Mouse (Mus musculus) forebrain, embryonic 11.5 days (tissue): Measurements from ENCODE around the gene Limch1. TPM values are rescaled to one million over a fixed set of nuclear protein-coding genes. Genes with fewer than 3 reads are reported as not detected.

Experiments
- ATAC-seq: fragments of 200-750 bp; cut with Nextera tagmentation; replicated peaks from 2 replicates; pipeline ENCODE4 v1.8.0; 2017; ENCODE audit warnings: moderate TSS enrichment; ENCODE audit not compliant: low FRiP score
- DNase-seq: peaks from one replicate; pipeline ENCODE4 v3.0.0-alpha.2; 2017; ENCODE audit warnings: low spot score
- H3K27ac ChIP-seq: fragments of 300-500 bp; sonication (generic); 2 replicates; pipeline ENCODE4 v1.5.1; 2014; ENCODE audit warnings: low read depth, low read length
- H3K27me3 ChIP-seq: fragments of 300-500 bp; sonication (generic); 2 replicates; pipeline ENCODE4 v1.6.1; 2014; ENCODE audit warnings: mild to moderate bottlenecking, low read length, mixed read lengths; ENCODE audit not compliant: control insufficient read depth, insufficient read depth
- H3K36me3 ChIP-seq: fragments of 300-500 bp; sonication (generic); 2 replicates; pipeline ENCODE4 v1.6.1; 2014; ENCODE audit warnings: mild to moderate bottlenecking, low read length, moderate library complexity, mixed read lengths; ENCODE audit not compliant: control insufficient read depth, insufficient read depth
- H3K4me1 ChIP-seq: fragments of 300-500 bp; sonication (generic); replicated peaks from 2 replicates; pipeline ENCODE4 v1.6.1; 2014; ENCODE audit warnings: low read length, mixed read lengths; ENCODE audit not compliant: control insufficient read depth, insufficient read depth
- H3K4me2 ChIP-seq: fragments of 300-500 bp; sonication (generic); 2 replicates; pipeline ENCODE4 v1.6.1; 2014; ENCODE audit warnings: low read depth, mild to moderate bottlenecking, low read length, moderate library complexity, mixed read lengths; ENCODE audit not compliant: severe bottlenecking
- H3K4me3 ChIP-seq: fragments of 300-500 bp; sonication (generic); 2 replicates; pipeline ENCODE4 v1.5.1; 2014; ENCODE audit warnings: low read depth, low read length
- H3K9ac ChIP-seq: fragments of 300-500 bp; sonication (generic); 2 replicates; pipeline ENCODE4 v1.6.1; 2014; ENCODE audit warnings: low read length
- H3K9me3 ChIP-seq: fragments of 300-500 bp; sonication (generic); 2 replicates; pipeline ENCODE4 v1.6.1; 2016; ENCODE audit warnings: low read length, mixed read lengths; ENCODE audit not compliant: control insufficient read depth
- WGBS: fragments of 180-500 bp; shearing (Covaris S2); extraction: QIAGEN DNeasy Blood & Tissue Kit; methylation state at CpG from one replicate; pipeline ENCODE4 v1.1.7; 2014; 5-methylcytosine and 5-hydroxymethylcytosine counted together
- polyA plus RNA-seq: library from polyadenylated mRNA; unstranded; fragments of >200 nt; fragmentation: Nextera tagmentation; extraction: Ambion mirVana; gene quantifications from 2 replicates; pipeline ENCODE4 v1.2.1, GENCODE M21; 2014

Gene Limch1
- polyA plus RNA-seq, 1 experiment from 2014 or later, result 41.7 TPM

- no peak for ATAC-seq
- peak; percentile 2 for DNase-seq
- H3K4me2 ChIP-seq, result no peak overlapping the region
- H3K4me3 ChIP-seq, result no peak overlapping the region
- H3K36me3 ChIP-seq, result no peaks in the 10 kb centered on the region
- H3K9me3 ChIP-seq, result no peaks in the 10 kb centered on the region
- H3K27me3 ChIP-seq, result peaks cover 9% of the 10 kb centered on the region; the same call in 1 of the 2 replicates
- H3K4me1 ChIP-seq, result peaks cover 16% of the 10 kb centered on the region; the same call in 1 of the 2 replicates
- H3K27ac ChIP-seq, result no peak overlapping the region
- H3K9ac ChIP-seq, result no peak overlapping the region
- WGBS, result 75% methylated on average over 7 of the region's 7 CpGs
Observed at GRCm38 (mm10) chr5:66750641-66751040, 5.0 kb downstream of the Limch1 start.

DNA sequence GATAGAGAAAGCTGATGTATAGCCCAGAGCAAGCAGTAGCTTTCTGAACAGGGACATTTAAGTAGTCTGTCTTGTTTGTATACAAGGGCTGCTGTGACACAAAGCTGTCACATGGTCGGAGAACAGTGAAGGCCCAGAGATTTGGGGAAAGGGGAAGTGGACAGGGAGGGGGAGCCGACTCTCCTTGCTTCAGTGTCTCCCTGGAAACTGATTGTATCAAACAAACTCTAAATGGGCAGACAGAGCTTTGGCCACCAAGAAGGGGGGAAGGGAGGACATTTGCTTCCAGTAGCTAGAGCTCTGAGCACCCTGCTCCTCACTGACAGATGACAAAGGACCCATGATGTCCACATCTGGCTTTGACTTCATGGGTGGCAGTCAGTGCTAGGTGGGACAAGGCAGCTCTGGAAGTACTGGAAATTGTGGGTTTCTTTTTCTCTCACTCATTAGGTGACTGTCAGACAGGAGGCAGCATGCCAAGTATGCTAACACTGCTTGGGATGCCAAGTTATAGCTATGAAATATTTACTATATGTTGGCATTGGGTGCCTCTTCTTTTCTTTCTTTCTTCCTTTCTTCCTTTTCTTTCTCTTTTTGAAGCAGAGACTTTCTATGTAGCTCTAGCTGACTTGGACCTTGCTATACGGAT, 5.8 kb downstream of the Limch1 start:
- peak; percentile 34 for DNase-seq
- Histone ChIP-seq H3K4me2 (no peak overlapping the region), H3K9me3 (no peaks in the 10 kb centered on the region), H3K27ac (no peak overlapping the region), H3K4me3 (no peak overlapping the region), H3K36me3 (no peaks in the 10 kb centered on the region), H3K27me3 (peaks cover 9% of the 10 kb centered on the region; the same call in 1 of the 2 replicates), H3K9ac (no peak overlapping the region), H3K4me1 (peaks cover 13% of the 10 kb centered on the region; the same call in 1 of the 2 replicates)
- ATAC-seq, result no peak
- WGBS, result 49% methylated on average over 3 of the region's 3 CpGs

GRCm38 (mm10) chr5:66753620-66754019, 8.0 kb downstream of the Limch1 start:
- no peaks in the 10 kb centered on the region for H3K27me3 ChIP-seq
- H3K9ac ChIP-seq, result no peak overlapping the region
- no peaks in the 10 kb centered on the region for H3K9me3 ChIP-seq
- H3K4me2 ChIP-seq, result no peak overlapping the region
- no peaks in the 10 kb centered on the region for H3K36me3 ChIP-seq
- H3K4me3 ChIP-seq, result no peak overlapping the region
- H3K4me1 ChIP-seq, result peaks cover 3% of the 10 kb centered on the region; the same call in 1 of the 2 replicates
- DNase-seq (no peak), ATAC-seq (no peak)
- WGBS, result 95% methylated on average over 9 of the region's 9 CpGs
- H3K27ac ChIP-seq, result no peak overlapping the region

GRCm38 (mm10) chr5:66756821-66757705, 11.4 kb downstream of the Limch1 start:
- no peak for DNase-seq
- Histone ChIP-seq H3K9me3 (no peaks in the 10 kb centered on the region), H3K4me1 (peaks cover 3% of the 10 kb centered on the region; the same call in 1 of the 2 replicates), H3K27me3 (no peaks in the 10 kb centered on the region), H3K4me3 (no peak overlapping the region), H3K4me2 (no peak overlapping the region), H3K9ac (no peak overlapping the region), H3K27ac (no peak overlapping the region), H3K36me3 (no peaks in the 10 kb centered on the region)
- ATAC-seq, result peak; percentile 70; the same call in 1 of the 2 replicates
- 74% methylated on average over 10 of the region's 10 CpGs for WGBS

DNA sequence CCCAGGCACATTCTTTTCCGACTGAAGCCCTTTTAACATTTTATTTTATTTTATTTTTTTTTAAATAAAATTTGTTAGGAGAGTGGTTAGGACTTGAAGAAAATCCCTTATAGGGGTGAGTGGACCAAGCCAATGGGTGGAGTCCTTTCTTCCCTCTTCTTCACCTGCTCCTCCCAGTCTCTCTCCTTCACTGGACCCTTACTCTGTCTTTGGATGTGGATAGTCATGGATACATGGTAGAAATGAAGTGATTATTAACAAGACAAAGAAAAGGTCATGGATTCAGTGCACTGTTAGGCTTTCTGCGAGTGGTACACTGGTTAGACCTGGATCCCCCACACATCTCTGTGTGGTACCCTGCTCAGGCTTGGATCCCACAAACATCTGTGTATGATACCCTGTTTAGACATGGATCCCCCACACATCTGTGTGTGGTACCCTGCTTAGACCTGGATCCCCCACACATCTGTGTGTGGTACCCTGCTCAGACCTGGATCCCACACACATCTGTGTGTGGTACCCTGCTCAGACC, 12.1 kb downstream of the Limch1 start:
- DNase-seq (no peak), ATAC-seq (peak; percentile 42; the same call in 1 of the 2 replicates)
- H3K36me3 ChIP-seq, result no peaks in the 10 kb centered on the region
- peaks cover 3% of the 10 kb centered on the region; the same call in 1 of the 2 replicates for H3K4me1 ChIP-seq
- no peak overlapping the region for H3K4me3 ChIP-seq
- H3K4me2 ChIP-seq, result no peak overlapping the region
- H3K27me3 ChIP-seq, result no peaks in the 10 kb centered on the region
- 66% methylated on average over 2 of the region's 2 CpGs for WGBS
- no peak overlapping the region for H3K9ac ChIP-seq
- H3K9me3 ChIP-seq, result no peaks in the 10 kb centered on the region
- H3K27ac ChIP-seq, result no peak overlapping the region

GRCm38 (mm10) chr5:66759354-66759753, 13.7 kb downstream of the Limch1 start:
- Histone ChIP-seq H3K4me1 (peaks cover 3% of the 10 kb centered on the region; the same call in 1 of the 2 replicates), H3K27me3 (no peaks in the 10 kb centered on the region), H3K27ac (no peak overlapping the region), H3K4me2 (no peak overlapping the region), H3K9me3 (no peaks in the 10 kb centered on the region), H3K36me3 (no peaks in the 10 kb centered on the region), H3K4me3 (no peak overlapping the region), H3K9ac (no peak overlapping the region)
- ATAC-seq (no peak), DNase-seq (no peak)
- WGBS, result 87% methylated on average over 2 of the region's 2 CpGs

GRCm38 (mm10) chr5:66760747-66761146, 15.1 kb downstream of the Limch1 start:
- H3K4me3 ChIP-seq, result no peak overlapping the region
- peaks cover 3% of the 10 kb centered on the region; the same call in 1 of the 2 replicates for H3K4me1 ChIP-seq
- no peak for DNase-seq
- no peak overlapping the region for H3K27ac ChIP-seq
- H3K9ac ChIP-seq, result no peak overlapping the region
- no peaks in the 10 kb centered on the region for H3K9me3 ChIP-seq
- no peaks in the 10 kb centered on the region for H3K36me3 ChIP-seq
- no peak overlapping the region for H3K4me2 ChIP-seq
- 91% methylated on average over 10 of the region's 10 CpGs for WGBS
- ATAC-seq, result no peak
- H3K27me3 ChIP-seq, result no peaks in the 10 kb centered on the region

DNA sequence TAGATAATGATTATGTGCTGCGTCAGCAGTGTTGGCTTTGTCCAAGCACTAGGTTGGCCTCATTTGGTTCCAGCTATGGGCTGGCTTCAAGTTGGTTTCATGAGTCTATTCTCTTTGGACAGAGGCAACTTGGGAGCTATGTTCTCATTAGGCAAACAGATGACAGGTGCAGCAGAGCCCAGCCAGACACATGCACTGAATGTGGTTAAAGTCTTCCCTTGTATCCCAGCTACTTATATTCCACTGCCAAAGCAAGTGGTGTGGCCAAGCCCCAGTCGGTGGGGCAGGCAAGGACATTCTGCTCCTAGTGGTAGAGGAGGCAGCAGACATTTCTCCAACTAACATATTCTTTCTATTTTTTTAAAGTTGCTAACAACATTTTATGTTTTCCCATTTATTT, 16.4 kb downstream of the Limch1 start:
- no peak overlapping the region for H3K9ac ChIP-seq
- no peaks in the 10 kb centered on the region for H3K9me3 ChIP-seq
- no peaks in the 10 kb centered on the region for H3K27me3 ChIP-seq
- WGBS, result 85% methylated on average over 2 of the region's 2 CpGs
- peaks cover 3% of the 10 kb centered on the region; the same call in 1 of the 2 replicates for H3K4me1 ChIP-seq
- H3K36me3 ChIP-seq, result no peaks in the 10 kb centered on the region
- ATAC-seq (no peak), DNase-seq (no peak)
- H3K4me3 ChIP-seq, result no peak overlapping the region
- no peak overlapping the region for H3K27ac ChIP-seq
- H3K4me2 ChIP-seq, result no peak overlapping the region
